In the genomic region with DNA sequence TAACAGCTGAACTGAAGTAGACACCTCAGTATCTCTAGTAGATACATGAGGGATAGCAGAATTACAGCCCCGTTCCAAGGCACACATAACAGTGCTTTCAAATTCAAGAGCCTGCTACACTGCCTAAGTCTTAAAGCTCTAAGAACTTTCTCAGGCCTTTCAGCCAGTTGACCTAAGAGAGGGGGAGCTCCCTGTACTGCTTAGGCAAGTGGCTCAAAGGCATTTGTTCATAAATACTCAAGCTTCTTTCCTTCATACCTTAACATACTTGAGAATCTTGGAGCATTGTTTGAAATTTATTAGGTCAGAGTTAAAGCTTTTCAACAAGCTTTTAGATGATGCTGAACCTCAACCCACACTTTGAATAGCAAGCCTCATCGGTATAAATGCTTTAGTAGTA, we compare ENCODE assay signal across 27 mouse cellular contexts.
DNase-seq lines count a peak whose midpoint lies in the region; ATAC-seq and TF ChIP-seq lines count a peak whose summit lies in the region.
"Had no signal": no experiment of that assay in that cellular context is flagged by ENCODE, and none has a peak within 500 bp of the region (broad histone marks: within the 10 kb centered on the region; RNA-seq: fewer than 3 reads in every experiment).

No protein-coding gene starts in this region.

- peaks cover 2% of the 10 kb centered on the region; the same call in 1 of the 2 replicates for H3K4me1 ChIP-seq in lung, adult 2 months (ENCODE audit: control insufficient read depth, insufficient read depth, low read length)
- no peaks in the 10 kb centered on the region; the same call in 1 of the 2 replicates for H3K4me1 ChIP-seq in lung, embryonic 15.5 days
- no peaks in the 10 kb centered on the region for H3K4me1 ChIP-seq in lung, postnatal 0 days (ENCODE audit: insufficient read depth, low read depth, low read length)
- H3K4me1 ChIP-seq: embryonic facial prominence, embryonic 13.5 days; embryonic facial prominence, embryonic 15.5 days; forebrain, embryonic 10.5 days had no signal

- no peaks in the 10 kb centered on the region for H3K27me3 ChIP-seq in lung, embryonic 15.5 days
- no peaks in the 10 kb centered on the region for H3K27me3 ChIP-seq in lung, postnatal 0 days (replicated peaks; ENCODE audit: insufficient read depth, low read length)
- H3K27me3 ChIP-seq: CH12.LX; embryonic facial prominence, embryonic 13.5 days; embryonic facial prominence, embryonic 15.5 days; forebrain, embryonic 12.5 days; Patski had no signal

- WGBS in lung, adult 2 months: 60% methylated on average over 2 of the region's 2 CpGs
- WGBS in lung, embryonic 15.5 days: 63% methylated on average over 2 of the region's 2 CpGs
- 52% methylated on average over 2 of the region's 2 CpGs for WGBS in lung, postnatal 0 days

- no peak for TF ChIP-seq POLR2A in lung, adult 2 months (IDR thresholded peaks at IDR 0.05; ENCODE audit: borderline replicate concordance, extremely low read depth, low read depth, low read length)

- no peaks in the 10 kb centered on the region for H3K9me3 ChIP-seq in lung, embryonic 15.5 days
- H3K9me3 ChIP-seq in lung, postnatal 0 days (ENCODE audit: low read length): no peaks in the 10 kb centered on the region
- H3K9me3 ChIP-seq: embryonic facial prominence, embryonic 13.5 days; embryonic facial prominence, embryonic 15.5 days; forebrain, embryonic 10.5 days; forebrain, embryonic 12.5 days; G1E had no signal

- peak; percentile 76; the same call in 1 of the 2 replicates for ATAC-seq in lung, embryonic 15.5 days (ENCODE audit: borderline replicate concordance, extremely low read depth, low FRiP score, low TSS enrichment)
- ATAC-seq in lung, postnatal 0 days: peak; percentile 92
- ATAC-seq: activated CD4-positive, CD25-positive, alpha-beta regulatory T cell, adult 4 months; CD4-positive, CD25-positive, alpha-beta regulatory T cell, adult 4 months; forebrain, embryonic 14.5 days; Patski had no signal

- no peak overlapping the region for H3K9ac ChIP-seq in lung, embryonic 15.5 days
- H3K9ac ChIP-seq in lung, postnatal 0 days (replicated peaks; ENCODE audit: low read depth): no peak overlapping the region
- H3K9ac ChIP-seq: embryonic facial prominence, embryonic 13.5 days; embryonic facial prominence, embryonic 15.5 days; forebrain, embryonic 12.5 days had no signal

- no peak overlapping the region for H3K4me3 ChIP-seq in lung, adult 2 months (replicated peaks; ENCODE audit: extremely low read depth, low read depth, low read length)
- H3K4me3 ChIP-seq in lung, embryonic 15.5 days: no peak overlapping the region
- H3K4me3 ChIP-seq in lung, postnatal 0 days (ENCODE audit: low read depth, low read length): no peak overlapping the region
- H3K4me3 ChIP-seq: embryonic facial prominence, embryonic 13.5 days; embryonic facial prominence, embryonic 15.5 days; erythroblast, embryonic 14.5 days; forebrain, embryonic 10.5 days; forebrain, embryonic 12.5 days had no signal

- no peak for TF ChIP-seq CTCF in lung, adult 2 months (IDR thresholded peaks at IDR 0.05; ENCODE audit: insufficient read depth, low read length)
- no peak for TF ChIP-seq CTCF in lung, postnatal 0 days (IDR thresholded peaks at IDR 0.05)

- peak; percentile 97 for TF ChIP-seq EP300 in lung, postnatal 0 days (IDR thresholded peaks at IDR 0.05)

- no peaks in the 10 kb centered on the region for H3K36me3 ChIP-seq in lung, embryonic 15.5 days
- H3K36me3 ChIP-seq in lung, postnatal 0 days (ENCODE audit: insufficient read depth, low read length): no peaks in the 10 kb centered on the region
- H3K36me3 ChIP-seq: embryonic facial prominence, embryonic 13.5 days; embryonic facial prominence, embryonic 15.5 days; forebrain, embryonic 10.5 days; forebrain, embryonic 12.5 days; G1E had no signal

- no peak overlapping the region; the same call in 1 of the 2 replicates for H3K4me2 ChIP-seq in lung, embryonic 15.5 days
- H3K4me2 ChIP-seq in lung, postnatal 0 days (replicated peaks; ENCODE audit: low read depth, low read length): peak overlapping the region; percentile 15; the same call in 1 of the 2 replicates
- H3K4me2 ChIP-seq: embryonic facial prominence, embryonic 13.5 days; embryonic facial prominence, embryonic 15.5 days; forebrain, embryonic 12.5 days had no signal

- H3K27ac ChIP-seq in lung, embryonic 15.5 days: peak overlapping the region; percentile 82
- H3K27ac ChIP-seq in lung, postnatal 0 days (ENCODE audit: low read length): peak overlapping the region; percentile 76
- H3K27ac ChIP-seq: embryonic facial prominence, embryonic 13.5 days; embryonic facial prominence, embryonic 15.5 days; forebrain, embryonic 10.5 days; forebrain, embryonic 12.5 days had no signal

- DNase-seq in lung, adult 18-20 months: peak; percentile 17 to 47
- no peak for DNase-seq in lung, adult 2 months
- no peak for DNase-seq in lung, postnatal 14 days
- DNase-seq in lung, postnatal 0 days (ENCODE audit: low spot score): peak; percentile 87
- peak; percentile 52 for DNase-seq in lung, postnatal 36 days
- DNase-seq in kidney, adult 8-10 months: no peak
- DNase-seq: adrenal gland, postnatal 25 days; B cell, adult 2 months; cerebellum, adult 11 months; cerebellum, adult 18-20 months; cerebellum, adult 8-10 months; cerebellum, adult 9-11 months; cerebellum, postnatal 14 days; cerebellum, postnatal 36 days; embryo, embryonic 11 days had no signal

Comparison
In these comparisons a context has a peak if more than half of its experiments do, and no peak if none do; other contexts are left out.
1. DNase-seq: peak in lung, adult 18-20 months (2 of 2), lung, postnatal 0 days (single experiment) and lung, postnatal 36 days (single experiment); none in lung, adult 2 months (single experiment), lung, postnatal 14 days (single experiment) and kidney, adult 8-10 months (0 of 2).